Comparison of ENCODE assay signal across 1 mouse cellular context in the genomic region with DNA sequence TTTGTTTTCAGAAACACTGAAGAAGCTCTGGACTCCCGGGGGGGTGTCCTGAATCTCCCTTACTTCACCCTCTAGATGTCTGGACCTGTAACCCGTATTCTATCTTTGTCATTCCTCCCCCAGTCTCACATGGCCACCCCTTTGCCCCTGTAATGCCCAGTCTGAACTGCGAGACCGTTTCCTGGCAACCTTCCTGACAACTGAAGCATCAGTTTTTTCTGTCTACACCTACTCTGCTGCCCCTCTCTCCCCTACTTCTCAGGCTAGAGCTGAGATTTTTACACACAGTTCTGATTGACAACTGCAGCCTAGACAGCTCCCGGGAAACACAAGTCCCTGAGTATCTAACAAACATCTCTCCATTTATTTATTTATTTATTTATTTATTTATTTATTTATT.
TF ChIP-seq lines count a peak whose summit lies in the region.

No protein-coding gene starts in this region.

TF ChIP-seq in myocyte, 11 proteins besides CTCF, POLR2A, EP300 and RAD21:
- no peak for TF ChIP-seq CEBPB (IDR thresholded peaks at IDR 0.05; ENCODE audit: insufficient read depth, poor library complexity, severe bottlenecking)
- no peak for TF ChIP-seq USF1 (IDR thresholded peaks at IDR 0.05; ENCODE audit: low read depth)
- TF ChIP-seq POLR2AphosphoS2 (IDR thresholded peaks at IDR 0.05; ENCODE audit: insufficient read length, low read depth): no peak
- no peak for TF ChIP-seq TCF3 (IDR thresholded peaks at IDR 0.05; ENCODE audit: insufficient read length, low read depth)
- no peak for TF ChIP-seq E2F4 (IDR thresholded peaks at IDR 0.05; ENCODE audit: insufficient read depth)
- TF ChIP-seq SRF (IDR thresholded peaks at IDR 0.05; ENCODE audit: control insufficient read depth, insufficient read length, low read depth): no peak
- no peak for TF ChIP-seq REST (IDR thresholded peaks at IDR 0.05; ENCODE audit: insufficient read depth, insufficient read length)
- no peak for TF ChIP-seq MYOD1 (IDR thresholded peaks at IDR 0.05; ENCODE audit: control insufficient read depth in 1 of 3, insufficient read length in 2 of 3, low read depth in 2 of 3)
- no peak for TF ChIP-seq TCF12 (IDR thresholded peaks at IDR 0.05; ENCODE audit: insufficient read depth, poor library complexity, severe bottlenecking)
- no peak for TF ChIP-seq MAX (IDR thresholded peaks at IDR 0.05; ENCODE audit: low read depth)
- no peak for TF ChIP-seq MYOG (IDR thresholded peaks at IDR 0.05; ENCODE audit: control insufficient read depth in 1 of 3, insufficient read depth in 1 of 3, insufficient read length in 2 of 3, low read depth in 2 of 3)
